Mouse (Mus musculus) v-Abl transformed pro-B cells (cell line): ENCODE measurements around the gene Ccnh.
"Not testable (repeated sequence)": the region's sequence is repeated elsewhere in the genome, so short reads cannot be mapped to it uniquely, and the experiment has no call there.

ENCODE experiments used
- in situ Hi-C, 2 experiments: fragments of 400-800 bp; cut with MboI; formaldehyde crosslinking; loops; one replicate each; pipeline ENCODE4 v1.15.1; 2025; ENCODE audit not compliant: unreplicated experiment in 2 of 2

Gene Ccnh

GRCm38 (mm10) chr13:85188903-85189643, at the start of gene Ccnh:
Gene Ccnh, plus strand, starts transcription at chr13:85189408.
- in situ Hi-C loops: loop anchor here (25.0 kb wide), 1 partner anchor 848 kb away; the partner anchor contains the start of gene Cox7c (in 2 of the 2)

DNA sequence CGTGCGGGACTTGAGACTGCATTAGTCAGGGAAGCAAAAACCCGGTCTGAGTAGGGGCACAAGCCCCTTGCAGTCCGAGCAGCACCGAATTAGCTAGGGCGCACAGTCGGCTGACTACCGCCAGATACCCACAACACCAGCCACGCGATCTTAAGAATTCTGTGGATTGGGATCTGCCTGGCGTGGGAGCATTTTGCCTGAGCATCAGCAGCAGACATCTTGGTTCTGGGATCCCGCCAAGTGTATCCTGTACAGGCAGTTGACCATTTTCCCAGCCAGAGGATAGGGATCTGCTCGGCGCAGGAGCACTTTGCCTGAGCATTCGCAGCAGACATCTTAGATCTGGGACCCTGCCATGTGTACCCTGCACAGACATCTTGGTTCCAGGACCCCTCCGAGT, 45.8 kb upstream of the Ccnh start:
- in situ Hi-C loops: not testable (repeated sequence)

GRCm38 (mm10) chr13:85146471-85146870, 42.7 kb upstream of the Ccnh start:
- in situ Hi-C loops: no loop called here

DNA sequence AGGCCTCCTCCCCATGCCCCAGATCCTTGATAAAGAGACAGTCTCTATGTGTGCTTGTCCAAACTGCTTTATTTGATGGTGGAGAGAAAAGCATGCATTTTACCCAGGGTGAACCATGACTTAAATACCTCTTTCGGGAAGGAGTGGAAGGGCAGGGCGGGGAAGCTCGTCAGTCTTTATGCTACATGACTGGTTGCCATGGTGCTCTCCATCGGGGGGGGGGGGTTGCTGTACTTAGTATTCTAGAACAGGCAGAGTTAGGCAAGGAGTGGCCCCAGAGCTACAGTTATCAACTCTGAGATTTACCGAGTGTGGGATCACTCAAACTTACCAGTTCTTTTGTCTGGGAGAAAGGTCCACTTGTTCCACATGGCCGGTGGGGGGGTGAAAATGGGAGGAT, 34.5 kb upstream of the Ccnh start:
- in situ Hi-C loops: loop anchor here (5.0 to 25.0 kb wide), 5 partner anchors 192 to 1442 kb away; no protein-coding TSS in a partner anchor

GRCm38 (mm10) chr13:85159971-85160370, 29.2 kb upstream of the Ccnh start:
- in situ Hi-C loops: loop anchor here (5.0 to 25.0 kb wide), 6 partner anchors 198 to 1448 kb away; no protein-coding TSS in a partner anchor

GRCm38 (mm10) chr13:85164512-85165124, 24.6 kb upstream of the Ccnh start:
- in situ Hi-C loops: loop anchor here (5.0 to 25.0 kb wide), 5 partner anchors 202 to 1452 kb away; no protein-coding TSS in a partner anchor

DNA sequence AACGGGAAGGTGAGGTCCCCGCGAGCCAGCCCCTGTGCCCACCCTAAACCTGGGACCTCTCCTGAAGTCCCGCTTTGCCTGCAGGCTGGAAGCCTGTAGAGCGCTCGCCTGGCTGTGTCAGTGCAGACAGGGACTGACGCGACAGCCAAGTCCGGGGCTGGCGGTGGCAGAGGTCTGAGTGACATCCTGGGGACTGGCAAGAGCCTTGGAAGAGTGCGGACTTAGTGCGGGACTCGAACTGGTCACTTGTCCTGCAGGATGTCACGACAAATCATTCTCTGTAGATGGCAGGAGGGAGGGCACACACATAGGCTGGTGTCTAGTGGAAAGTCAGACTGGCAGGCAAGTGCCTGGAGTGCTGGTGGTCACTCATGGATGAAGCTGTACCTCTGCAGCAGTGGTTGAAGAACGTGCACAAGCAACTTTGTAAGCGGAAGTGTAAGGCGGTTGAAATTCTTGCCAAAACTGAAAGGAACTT, 475 bp downstream of the Ccnh start:
- in situ Hi-C loops: loop anchor here (5.0 to 25.0 kb wide), 3 partner anchors 98 to 848 kb away; partner anchors contain the start of genes Cox7c (in 2 of the 2) and Rasa1 (in 1 of the 2)

DNA sequence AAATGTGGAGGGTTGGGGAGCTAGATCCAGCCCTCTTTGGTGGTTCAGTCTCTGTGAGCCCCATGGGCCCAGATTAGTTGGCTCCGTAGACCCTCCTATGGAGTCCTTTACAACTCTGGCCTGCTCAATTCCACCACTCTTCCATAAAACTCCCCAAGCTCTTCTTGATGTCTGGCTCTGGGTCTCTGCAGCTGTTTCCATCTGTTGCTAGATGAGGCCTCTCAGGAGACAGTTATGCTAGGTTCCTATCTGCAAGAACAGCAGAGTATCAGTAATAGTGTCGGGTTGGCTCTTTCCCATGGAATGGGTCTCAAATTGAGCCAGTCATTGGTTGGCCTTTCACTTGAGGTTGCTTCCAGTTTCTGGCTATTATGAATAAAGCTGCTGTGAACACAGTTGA, 2.0 kb downstream of the Ccnh start:
- in situ Hi-C loops: loop anchor here (5.0 to 25.0 kb wide), 3 partner anchors 96 to 846 kb away; partner anchors contain the start of genes Cox7c (in 2 of the 2) and Rasa1 (in 1 of the 2)

DNA sequence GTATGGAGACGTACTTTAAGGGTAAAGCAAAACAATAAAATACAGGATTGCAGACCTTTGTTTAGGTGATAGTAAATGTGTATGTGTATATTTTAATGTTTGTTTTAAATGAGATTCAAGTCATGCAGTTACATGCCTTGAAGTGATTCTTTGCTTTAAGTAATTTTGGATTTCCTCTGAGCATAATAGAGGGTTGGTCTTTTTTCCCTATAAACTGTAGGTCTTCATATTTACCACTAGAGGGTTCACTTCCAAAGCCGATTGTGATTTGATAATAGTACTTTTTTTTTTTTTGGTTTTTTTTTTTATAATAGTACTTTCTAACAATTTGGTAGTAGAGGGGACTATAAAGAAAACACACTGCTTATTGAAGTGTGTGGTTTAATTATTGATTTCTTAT, 18.3 kb downstream of the Ccnh start:
- in situ Hi-C loops: no loop called here

GRCm38 (mm10) chr13:85208656-85209055, 19.4 kb downstream of the Ccnh start:
- in situ Hi-C loops: no loop called here

DNA sequence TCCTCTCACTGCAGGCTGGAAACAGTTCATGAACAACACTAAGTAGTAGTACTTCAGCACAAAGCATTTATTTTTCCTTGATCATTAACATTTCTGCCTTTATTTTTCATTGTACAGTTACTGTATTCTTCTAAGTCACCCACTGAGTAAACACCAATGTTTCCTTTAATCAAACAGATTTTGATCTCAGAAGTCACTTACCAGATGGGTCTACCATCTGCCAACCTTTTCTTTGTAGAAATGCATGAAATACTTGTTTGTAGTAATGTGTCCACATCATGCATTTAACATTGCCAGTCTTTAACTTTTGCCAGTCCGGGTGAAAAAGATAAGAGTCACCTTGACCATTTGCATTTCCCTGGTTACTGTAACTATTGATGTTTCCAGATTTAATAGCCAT, 21.1 kb downstream of the Ccnh start:
- in situ Hi-C loops: no loop called here

GRCm38 (mm10) chr13:85218656-85219055, 29.4 kb downstream of the Ccnh start:
- in situ Hi-C loops: no loop called here

DNA sequence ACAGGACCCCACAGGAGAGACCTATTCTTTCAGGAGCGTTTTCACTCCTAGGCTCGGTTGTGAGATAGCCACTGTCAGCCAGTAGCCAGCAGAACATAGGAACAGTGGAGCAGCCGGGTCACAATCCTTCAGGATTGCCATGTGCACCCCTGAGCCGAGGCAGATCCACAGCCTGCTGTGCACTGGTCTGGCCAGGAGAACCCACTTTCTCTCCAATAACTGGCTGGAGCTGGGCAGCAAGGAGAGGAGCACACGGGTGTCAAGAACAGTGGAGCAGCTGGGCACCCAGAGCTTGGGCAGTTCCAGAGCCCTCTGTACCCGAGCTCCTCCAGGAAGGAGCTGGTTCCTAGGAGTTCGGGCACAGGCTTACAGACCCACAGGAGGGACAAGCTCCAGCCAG, 49.6 kb downstream of the Ccnh start:
- in situ Hi-C loops: no loop called here
